Mouse (Mus musculus): ENCODE results near the gene Neurl3.

- TF ChIP-seq CTCF (IDR thresholded peaks at IDR 0.05) (no peak), POLR2A (IDR thresholded peaks at IDR 0.05; ENCODE audit: insufficient read depth, low read depth, low read length) (no peak), EP300 (IDR thresholded peaks at IDR 0.05; ENCODE audit: insufficient read depth, low read depth, low read length) (no peak)
Measured at GRCm38 (mm10) chr1:36259281-36259680, 15.2 kb downstream of the Neurl3 start.
